Mouse (Mus musculus) mouse trophoblast stem cell (cell line): ENCODE data around the gene Inka2.
"Not testable (repeated sequence)": the region's sequence is repeated elsewhere in the genome, so short reads cannot be mapped to it uniquely, and the experiment has no call there.

Experiments
- in situ Hi-C, 2 experiments: fragments of 300-500 bp; cut with MseI, MboI; formaldehyde crosslinking; loops; 2 replicates in 1 of 2; 3 replicates in 1 of 2; pipeline ENCODE4 v1.15.1; 2025

Gene Inka2

DNA sequence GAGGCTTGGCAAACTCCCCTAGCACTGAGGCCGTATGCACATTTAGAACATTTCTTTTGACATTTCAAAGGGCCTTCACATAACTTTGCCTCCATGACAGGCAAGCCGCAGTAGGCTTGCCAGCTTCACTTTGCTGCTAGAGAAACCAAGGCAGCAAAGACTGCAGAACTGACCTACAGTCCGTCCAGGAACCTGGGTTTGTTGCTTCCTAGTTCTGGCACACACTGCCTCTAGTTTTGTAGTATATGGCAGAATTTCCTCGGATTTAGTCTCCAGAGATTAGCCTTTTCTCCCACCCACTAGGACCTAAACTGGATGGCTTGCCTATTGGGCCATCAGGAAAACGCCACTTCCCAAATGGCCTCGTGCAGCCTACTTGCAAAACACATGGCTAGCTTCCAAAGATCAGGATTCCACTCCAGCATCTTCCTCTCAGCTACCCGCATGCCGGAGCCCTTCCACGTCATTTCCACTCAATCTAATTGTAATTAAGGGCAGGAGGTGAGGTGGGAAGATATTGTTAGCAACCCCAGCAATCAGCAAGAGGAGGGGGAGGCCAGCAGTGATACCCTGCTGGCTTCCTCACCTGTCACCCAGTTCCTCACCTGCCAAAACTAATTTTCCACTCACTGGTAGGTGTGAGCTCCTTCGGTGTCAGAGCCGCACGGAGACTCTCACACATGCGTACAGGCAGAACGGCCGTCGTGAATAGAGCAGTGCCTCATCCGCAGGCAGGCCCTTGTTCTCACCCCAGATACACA is 7.8 kb upstream of the Inka2 start:
- in situ Hi-C loops = no loop called here

- in situ Hi-C loops = no loop called here
Measured at GRCm38 (mm10) chr3:105697148-105697441, 7.3 kb upstream of the Inka2 start.

DNA sequence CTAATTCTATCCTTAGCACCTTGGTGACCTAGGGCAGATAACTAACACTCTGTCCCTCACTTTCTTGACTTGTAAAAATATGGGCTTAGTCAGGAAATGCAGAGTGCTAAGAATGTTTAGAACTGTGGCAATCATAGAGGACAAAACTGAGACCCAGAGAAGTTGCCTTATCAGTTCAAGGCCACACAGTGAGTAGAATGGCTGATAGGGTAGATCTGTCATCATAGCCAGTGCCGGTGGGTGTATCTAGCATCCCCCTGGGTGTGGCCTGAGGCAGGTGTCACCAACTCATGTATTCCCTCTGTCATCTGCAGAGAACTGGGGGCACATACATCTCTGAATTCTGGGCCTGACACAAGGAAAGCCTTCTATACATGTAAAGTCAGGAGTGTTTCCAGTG is 6.1 kb upstream of the Inka2 start:
- in situ Hi-C loops = no loop called here

GRCm38 (mm10) chr3:105699241-105699933 is 5.0 kb upstream of the Inka2 start:
- in situ Hi-C loops = no loop called here

GRCm38 (mm10) chr3:105700786-105701185 is 3.6 kb upstream of the Inka2 start:
- in situ Hi-C loops = not testable (repeated sequence)

GRCm38 (mm10) chr3:105701399-105701798 is 3.0 kb upstream of the Inka2 start:
- in situ Hi-C loops = no loop called here

GRCm38 (mm10) chr3:105703571-105703970 is 828 bp upstream of the Inka2 start:
- in situ Hi-C loops = no loop called here

DNA sequence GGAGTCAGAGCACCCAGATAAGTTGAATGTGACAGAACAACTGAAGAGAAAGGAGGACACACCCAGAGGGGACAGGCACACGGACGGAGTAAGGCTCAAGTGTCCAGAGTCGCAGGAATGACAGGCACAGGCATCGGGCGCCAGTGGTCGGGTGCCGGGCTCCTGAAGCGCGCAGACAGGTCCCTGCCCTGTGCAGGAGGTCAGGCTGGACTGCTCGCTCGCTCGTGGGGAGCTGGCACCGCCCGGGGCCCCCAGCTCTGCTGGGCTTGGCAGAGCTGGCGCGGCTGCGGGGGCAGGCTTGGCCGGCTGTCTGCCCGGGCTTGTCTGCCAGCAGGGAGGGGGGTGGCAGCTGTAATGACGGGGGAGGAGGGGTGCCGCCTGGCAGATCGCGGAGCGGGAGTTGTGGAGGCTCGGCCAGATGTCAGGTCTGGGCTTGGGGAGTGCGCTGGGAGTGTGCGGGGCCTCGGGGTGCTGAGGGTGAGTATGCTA is 706 bp downstream of the Inka2 start:
- in situ Hi-C loops = no loop called here

- in situ Hi-C loops = no loop called here
Measured at GRCm38 (mm10) chr3:105705561-105705960, 1.2 kb downstream of the Inka2 start.

DNA sequence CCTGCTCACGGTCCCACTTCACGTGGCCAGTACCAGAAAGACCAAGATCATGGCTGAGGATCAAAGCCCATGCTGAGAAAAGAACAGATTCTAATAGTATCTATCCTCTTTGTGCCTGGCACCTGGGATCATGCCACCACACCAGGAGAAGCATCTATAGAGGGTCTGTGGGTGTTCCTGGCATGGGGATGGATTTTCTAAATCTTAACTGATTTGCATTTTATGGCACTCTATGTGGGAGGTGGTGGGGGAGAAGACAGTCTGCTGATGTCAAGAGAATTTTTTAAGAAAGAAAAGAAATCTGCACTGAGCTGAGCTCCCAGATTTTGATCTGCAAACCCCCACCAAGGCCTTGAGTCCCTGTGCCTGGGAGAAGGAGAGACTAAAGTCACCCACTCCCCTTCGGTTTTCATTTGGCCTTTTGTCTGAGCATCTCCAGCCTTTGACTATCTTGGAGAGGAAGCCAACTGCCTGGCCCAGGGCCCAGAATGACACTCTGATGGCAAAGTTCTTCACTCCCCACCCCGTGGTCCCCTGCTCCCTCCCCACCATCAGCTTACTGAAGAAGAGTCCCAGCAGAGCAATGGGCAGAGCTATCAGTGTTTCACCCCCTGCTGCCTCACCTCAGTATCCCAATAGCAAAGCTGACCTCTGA is 2.1 kb downstream of the Inka2 start:
- in situ Hi-C loops = no loop called here

- in situ Hi-C loops = no loop called here
Measured at GRCm38 (mm10) chr3:105707590-105707989, 3.2 kb downstream of the Inka2 start.

DNA sequence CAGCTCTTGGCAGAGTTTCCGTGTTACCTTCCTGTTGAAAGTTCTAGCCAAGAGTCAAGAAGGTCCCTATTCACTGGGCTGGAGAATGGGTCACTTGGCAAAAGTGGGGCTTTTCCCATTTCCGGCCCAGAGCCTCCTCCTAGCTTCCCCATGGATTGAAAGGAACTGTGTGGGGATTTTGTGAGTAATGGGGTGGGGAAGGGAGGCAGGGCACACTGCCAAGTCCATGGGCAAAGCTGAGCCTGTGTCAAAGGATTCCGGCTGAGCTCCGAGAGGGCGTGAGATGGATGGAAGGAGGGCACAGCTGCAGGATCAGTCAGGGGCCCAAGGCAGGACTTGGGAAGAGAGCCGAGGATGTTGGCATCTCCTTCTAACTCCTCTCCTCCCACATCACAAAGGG is 5.8 kb downstream of the Inka2 start:
- in situ Hi-C loops = no loop called here

- in situ Hi-C loops = no loop called here
Measured at GRCm38 (mm10) chr3:105711741-105712140, 7.3 kb downstream of the Inka2 start.

GRCm38 (mm10) chr3:105712827-105713226 is 8.4 kb downstream of the Inka2 start:
- in situ Hi-C loops = no loop called here

DNA sequence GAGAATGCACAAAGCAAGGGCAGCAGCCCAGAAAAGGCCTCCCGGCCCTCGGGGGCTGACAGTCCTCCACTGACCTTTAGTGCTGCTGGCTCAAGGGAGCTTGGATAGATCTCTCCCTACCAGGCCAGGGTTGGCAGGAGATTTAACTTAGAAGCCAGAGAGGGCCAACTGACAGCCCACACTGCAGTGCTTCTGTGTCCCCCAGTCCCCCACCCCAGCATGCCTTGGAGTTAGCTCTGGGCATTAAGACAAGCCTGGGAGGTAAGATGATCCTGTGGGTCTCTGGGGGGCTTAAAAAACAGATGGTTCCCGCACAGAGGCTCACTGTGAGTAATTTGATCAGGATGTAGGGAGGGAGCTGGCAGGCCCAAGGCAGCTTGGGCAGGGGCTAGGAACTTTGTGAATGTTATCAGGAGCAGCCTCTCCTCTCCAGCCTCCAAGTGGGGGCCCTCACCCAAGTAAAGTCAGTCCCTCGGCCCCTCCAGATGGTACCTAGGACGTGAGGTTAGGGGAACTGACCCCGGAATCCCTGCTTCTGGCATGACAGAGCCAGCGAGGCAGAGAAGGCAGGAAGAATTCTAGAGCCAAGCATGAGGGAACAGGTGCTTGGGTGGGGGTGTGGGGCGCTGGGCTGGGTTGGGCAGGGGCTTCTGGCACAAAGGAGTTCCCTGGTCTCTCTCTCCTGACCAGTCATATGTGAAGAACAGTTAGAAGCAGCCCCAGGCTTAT is 9.9 kb downstream of the Inka2 start:
- in situ Hi-C loops = no loop called here

- in situ Hi-C loops = no loop called here
Measured at GRCm38 (mm10) chr3:105714820-105715167, 10.4 kb downstream of the Inka2 start.

GRCm38 (mm10) chr3:105716353-105717000 is 12.1 kb downstream of the Inka2 start:
- in situ Hi-C loops = no loop called here

DNA sequence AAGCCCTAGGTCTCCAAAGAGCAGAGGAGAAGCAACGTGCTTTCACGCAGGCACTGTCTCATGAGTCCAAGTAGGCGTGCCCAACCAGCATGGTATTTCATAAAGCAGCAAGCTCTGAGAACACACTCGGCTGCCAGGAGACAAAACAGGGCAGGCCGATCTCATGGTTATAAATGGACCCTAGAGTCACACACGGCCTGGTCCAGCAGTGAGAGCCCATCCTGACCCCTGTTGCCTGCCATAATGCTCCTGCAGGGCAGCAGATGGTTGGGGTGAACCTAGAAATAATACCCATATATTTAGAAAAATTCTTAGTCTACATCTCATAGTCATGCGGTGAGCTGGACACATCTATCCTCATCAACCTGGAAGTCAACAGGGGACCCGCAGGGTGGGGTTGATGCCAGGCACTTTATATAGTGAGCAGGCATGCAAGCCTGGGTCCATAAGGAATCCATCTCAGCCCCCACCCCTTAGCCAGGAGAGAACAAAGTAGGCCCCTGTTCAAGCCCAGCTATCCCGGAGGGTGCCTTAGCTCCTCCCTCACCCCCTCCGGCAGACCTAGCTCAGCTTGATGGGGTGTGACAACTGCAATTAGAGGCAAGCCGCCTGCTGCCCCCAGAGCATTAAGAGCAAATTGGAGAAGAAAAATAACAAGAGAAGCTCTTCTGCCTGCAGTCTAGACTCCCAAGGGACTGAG is 13.6 kb downstream of the Inka2 start:
- in situ Hi-C loops = no loop called here

- in situ Hi-C loops = no loop called here
Measured at GRCm38 (mm10) chr3:105718746-105719145, 14.3 kb downstream of the Inka2 start.

DNA sequence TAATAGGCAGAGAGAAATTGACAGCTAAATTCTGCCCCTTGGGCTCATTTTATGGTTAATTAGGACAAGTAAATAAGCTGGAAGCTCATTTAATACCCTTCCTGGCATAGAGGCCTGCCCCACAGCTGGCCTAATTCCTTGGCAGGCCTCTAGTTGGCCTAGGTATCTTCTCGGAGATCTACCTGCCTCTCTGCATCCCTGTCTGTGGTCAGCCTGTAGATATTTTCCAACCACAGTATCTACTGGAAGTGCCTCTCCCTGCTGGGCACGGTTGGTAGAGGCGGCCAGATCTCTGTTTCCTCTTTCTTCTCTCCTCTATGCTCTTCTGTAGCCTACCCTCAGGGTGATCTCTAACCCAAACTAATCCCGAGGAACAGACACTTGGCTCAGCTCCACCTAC is 15.6 kb downstream of the Inka2 start:
- in situ Hi-C loops = loop anchor here in 1 of 2 experiments (5.0 kb wide), 1 partner anchor 43 kb away; no protein-coding TSS in a partner anchor

DNA sequence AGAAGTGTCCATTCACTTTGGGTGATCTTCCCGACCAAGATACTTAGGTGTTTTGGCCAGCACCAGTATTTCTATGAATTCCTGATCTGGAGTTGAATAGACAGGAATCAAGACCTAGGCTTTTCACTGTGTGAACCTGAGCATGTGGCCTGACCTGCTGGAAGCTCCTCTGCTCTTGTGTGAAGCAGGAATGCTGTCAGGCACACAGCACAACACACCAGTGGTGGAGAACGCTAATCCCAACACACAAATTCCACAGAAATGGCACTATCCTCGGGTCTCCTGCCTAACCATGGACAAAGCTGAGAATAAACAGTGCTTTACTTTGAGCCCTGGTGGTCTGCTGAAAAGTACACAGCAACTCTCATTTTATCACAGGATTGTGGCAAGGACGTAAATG is 16.1 kb downstream of the Inka2 start:
- in situ Hi-C loops = loop anchor here in 1 of 2 experiments (5.0 kb wide), 1 partner anchor 43 kb away; no protein-coding TSS in a partner anchor
